Mouse (Mus musculus): ENCODE results near the gene Zfp420. TPM values are rescaled to one million over a fixed set of nuclear protein-coding genes. Genes with fewer than 3 reads are reported as not detected.
A peak's percentile ranks its signal among the peaks of the same experiment; 100 is the strongest.

Gene Zfp420
- polyA plus RNA-seq (2016; fragmentation: Nextera tagmentation; extraction: Ambion mirVana), result 3.7 and 6.3 TPM in 2 replicates

DNA sequence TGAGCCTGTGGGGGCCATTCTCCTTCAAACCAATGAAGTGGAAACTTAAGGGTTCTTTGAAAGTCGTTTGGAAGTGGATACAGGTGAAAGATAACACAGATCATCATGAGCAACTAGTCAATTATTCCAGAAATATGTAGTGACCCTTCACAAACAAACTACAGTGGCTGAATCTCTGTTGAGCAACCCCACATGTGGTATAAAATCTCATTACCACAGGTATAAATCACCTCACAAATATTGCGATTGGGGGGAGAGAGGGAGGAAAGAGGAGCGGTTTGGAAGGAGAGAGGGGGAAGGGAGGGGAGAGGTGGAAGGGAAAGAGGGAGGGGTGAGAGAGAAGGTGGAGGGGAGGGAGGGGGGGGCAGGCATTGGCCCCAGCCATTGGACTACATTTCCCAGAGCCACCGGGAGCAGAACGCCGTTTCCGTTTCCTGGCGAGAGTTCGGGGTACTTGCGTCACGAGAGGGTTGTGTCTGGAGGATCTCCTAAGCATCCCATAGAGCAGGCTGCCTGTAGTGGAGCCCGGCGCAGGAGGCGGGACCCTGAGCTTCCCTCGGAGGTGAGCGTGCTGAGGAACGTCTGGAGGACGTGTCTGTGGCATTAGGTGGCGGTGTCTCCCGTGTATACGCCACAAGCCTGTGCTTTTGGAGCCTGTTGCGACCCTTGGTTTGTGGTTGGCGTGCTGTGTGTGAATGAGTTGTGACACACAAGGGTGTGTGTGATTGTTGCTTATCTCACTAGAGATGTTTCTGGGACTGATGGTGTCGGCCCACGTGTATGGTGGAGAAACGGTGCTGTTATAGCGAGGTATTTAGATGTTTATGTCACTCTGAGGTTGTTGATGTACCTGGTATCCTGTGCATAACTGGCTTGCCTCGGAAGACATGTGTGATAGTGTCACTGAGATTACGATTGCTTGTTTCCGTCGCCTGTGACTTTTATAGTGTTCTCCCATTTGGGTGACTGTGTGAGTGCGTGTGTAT lies at the start of gene Zfp420:
Zfp420 (plus strand) TSS at position 448 of the 986 bp plus-strand sequence.
- Histone ChIP-seq H3K27ac (peak within 1 kb of the TSS; percentile 80; the same call in 1 of the 2 replicates), H3K36me3 (peaks cover 5% of the 10 kb centered on the region), H3K4me1 (no peaks in the 10 kb centered on the region), H3K27me3 (ENCODE audit: insufficient read depth, poor library complexity, severe bottlenecking) (no peaks in the 10 kb centered on the region), H3K4me3 (peak within 1 kb of the TSS; percentile 69), H3K9me3 (no peaks in the 10 kb centered on the region; the same call in 1 of the 2 replicates)
- DNase-seq (ENCODE audit: low spot score), result peak; percentile 97
- WGBS, result 6% methylated on average over 32 of the region's 32 CpGs

- no peaks in the 10 kb centered on the region for H3K27me3 ChIP-seq (ENCODE audit: insufficient read depth, poor library complexity, severe bottlenecking)
- WGBS, result 89% methylated on average over 1 of the region's 1 CpGs
- no peaks in the 10 kb centered on the region for H3K36me3 ChIP-seq
- H3K27ac ChIP-seq, result no peak overlapping the region
- H3K4me1 ChIP-seq, result peaks cover 12% of the 10 kb centered on the region
- no peak overlapping the region for H3K4me3 ChIP-seq
- no peaks in the 10 kb centered on the region for H3K9me3 ChIP-seq
- no peak for DNase-seq (ENCODE audit: low spot score)
These were observed 47.5 kb upstream of the Zfp420 start for GRCm38 (mm10) chr7:29812244-29812643.

- Histone ChIP-seq H3K4me3 (no peak overlapping the region), H3K4me1 (peaks cover 18% of the 10 kb centered on the region)
These were observed 45.4 kb upstream of the Zfp420 start for GRCm38 (mm10) chr7:29814381-29814780.

GRCm38 (mm10) chr7:29815061-29815784 lies 44.6 kb upstream of the Zfp420 start:
- peak overlapping the region; percentile 83 for H3K4me3 ChIP-seq
- no peak for DNase-seq (ENCODE audit: low spot score)
- 5% methylated on average over 12 of the region's 12 CpGs for WGBS
- peak overlapping the region; percentile 89 for H3K27ac ChIP-seq
- H3K9me3 ChIP-seq, result no peaks in the 10 kb centered on the region
- H3K4me1 ChIP-seq, result peaks cover 19% of the 10 kb centered on the region
- no peaks in the 10 kb centered on the region for H3K27me3 ChIP-seq (ENCODE audit: insufficient read depth, poor library complexity, severe bottlenecking)
- H3K36me3 ChIP-seq, result 0 out of 2 replicates have a peak, but pooled peaks cover 3% of the 10 kb centered on the region

More at GRCm38 (mm10) chr7:29814381-29814780, 45.4 kb upstream of the Zfp420 start:
- Histone ChIP-seq H3K27ac (no peak overlapping the region), H3K36me3 (0 out of 2 replicates have a peak, but pooled peaks cover 3% of the 10 kb centered on the region), H3K9me3 (no peaks in the 10 kb centered on the region), H3K27me3 (ENCODE audit: insufficient read depth, poor library complexity, severe bottlenecking) (no peaks in the 10 kb centered on the region)
- no peak for DNase-seq (ENCODE audit: low spot score)
- 89% methylated on average over 2 of the region's 2 CpGs for WGBS

GRCm38 (mm10) chr7:29815910-29816429 lies 43.8 kb upstream of the Zfp420 start, which contains the start of gene Zfp790:
Gene Zfp790, plus strand, starts transcription at chr7:29816114.
- WGBS, result under 1% methylated on average over 26 of the region's 26 CpGs

GRCm38 (mm10) chr7:29818619-29819254 lies 41.0 kb upstream of the Zfp420 start:
- H3K36me3 ChIP-seq, result peaks cover 30% of the 10 kb centered on the region
- no peaks in the 10 kb centered on the region for H3K9me3 ChIP-seq
- peaks cover 19% of the 10 kb centered on the region for H3K4me1 ChIP-seq
- peak overlapping the region; percentile 74 for H3K27ac ChIP-seq
- H3K4me3 ChIP-seq, result peak overlapping the region; percentile 71
- 3% methylated on average over 12 of the region's 12 CpGs for WGBS
- H3K27me3 ChIP-seq (ENCODE audit: insufficient read depth, poor library complexity, severe bottlenecking), result no peaks in the 10 kb centered on the region
- peak; percentile 90 for DNase-seq (ENCODE audit: low spot score)

More at GRCm38 (mm10) chr7:29815910-29816429, 43.8 kb upstream of the Zfp420 start, which contains the start of gene Zfp790:
- Histone ChIP-seq H3K36me3 (peaks cover 5% of the 10 kb centered on the region; the same call in 1 of the 2 replicates), H3K27me3 (ENCODE audit: insufficient read depth, poor library complexity, severe bottlenecking) (no peaks in the 10 kb centered on the region), H3K9me3 (no peaks in the 10 kb centered on the region), H3K27ac (peak within 1 kb of the TSS; percentile 89), H3K4me1 (peaks cover 19% of the 10 kb centered on the region), H3K4me3 (peak within 1 kb of the TSS; percentile 83)
- peak; percentile 98 for DNase-seq (ENCODE audit: low spot score)

DNA sequence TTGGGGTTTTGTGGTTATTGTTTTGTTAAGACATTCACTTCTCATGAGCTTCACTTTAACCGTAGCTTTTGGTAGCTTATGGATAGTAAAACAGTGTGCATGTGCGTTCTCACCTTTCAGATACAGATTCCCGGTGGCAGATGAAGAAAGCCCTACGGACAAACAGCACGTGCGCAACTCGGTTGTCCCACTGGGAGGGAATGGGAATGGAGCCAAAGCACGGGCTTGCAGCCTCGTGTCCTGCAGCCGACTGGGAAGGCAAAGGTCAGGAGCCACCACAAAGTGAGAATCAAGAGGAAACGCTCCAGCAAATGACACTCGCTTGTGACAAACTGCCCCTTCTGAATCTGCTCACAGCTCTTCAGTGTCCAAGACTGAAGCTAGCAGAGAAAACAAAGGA lies 31.8 kb upstream of the Zfp420 start:
- no peak overlapping the region for H3K4me3 ChIP-seq
- H3K4me1 ChIP-seq, result no peaks in the 10 kb centered on the region
- no peaks in the 10 kb centered on the region for H3K27me3 ChIP-seq (ENCODE audit: insufficient read depth, poor library complexity, severe bottlenecking)
- H3K36me3 ChIP-seq, result peaks cover 80% of the 10 kb centered on the region
- WGBS, result 91% methylated on average over 12 of the region's 12 CpGs
- H3K27ac ChIP-seq, result no peak overlapping the region
- H3K9me3 ChIP-seq, result 0 out of 2 replicates have a peak, but pooled peaks cover 5% of the 10 kb centered on the region
- DNase-seq (ENCODE audit: low spot score), result no peak

DNA sequence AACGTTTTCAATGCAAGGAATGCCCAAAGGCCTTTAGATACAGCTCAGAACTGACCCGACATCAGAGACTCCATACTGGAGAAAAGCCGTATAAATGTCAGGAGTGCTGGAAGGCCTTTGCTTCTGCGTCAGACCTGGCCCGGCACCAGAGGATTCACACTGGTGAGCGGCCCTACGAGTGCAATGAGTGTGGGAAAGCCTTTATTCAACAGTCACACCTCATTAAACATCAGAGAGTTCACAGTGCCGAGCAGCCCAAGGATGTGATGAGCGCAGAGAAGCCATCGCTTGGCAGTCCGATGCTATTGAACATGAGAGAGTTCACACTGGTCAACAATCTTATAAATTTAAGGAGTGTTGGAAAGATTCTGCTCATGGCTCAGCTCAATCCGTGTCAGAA lies 30.0 kb upstream of the Zfp420 start:
- Histone ChIP-seq H3K4me1 (no peaks in the 10 kb centered on the region), H3K9me3 (0 out of 2 replicates have a peak, but pooled peaks cover 5% of the 10 kb centered on the region), H3K4me3 (no peak overlapping the region), H3K36me3 (peaks cover 74% of the 10 kb centered on the region), H3K27me3 (ENCODE audit: insufficient read depth, poor library complexity, severe bottlenecking) (no peaks in the 10 kb centered on the region), H3K27ac (no peak overlapping the region)
- DNase-seq (ENCODE audit: low spot score), result no peak
- 93% methylated on average over 12 of the region's 12 CpGs for WGBS

DNA sequence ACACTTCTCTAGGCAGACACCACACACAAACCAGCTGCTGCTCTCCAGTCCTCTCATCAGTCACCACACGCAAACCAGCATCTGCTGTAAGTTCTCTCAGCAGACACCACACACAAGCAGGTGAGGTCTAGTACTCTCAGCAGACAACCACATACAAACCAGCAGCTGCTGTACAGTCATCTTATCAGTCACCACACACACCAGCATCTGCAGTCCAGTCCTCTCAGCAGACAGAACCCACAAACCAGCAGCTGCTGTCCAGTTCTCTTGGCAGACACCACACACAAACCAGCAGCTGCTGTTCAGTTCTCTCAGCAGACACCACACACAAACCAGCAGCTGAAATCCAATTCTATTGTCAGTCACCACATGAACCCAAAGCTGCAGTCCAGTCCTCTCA lies 23.0 kb upstream of the Zfp420 start:
- H3K27me3 ChIP-seq (ENCODE audit: insufficient read depth, poor library complexity, severe bottlenecking), result no peaks in the 10 kb centered on the region
- no peaks in the 10 kb centered on the region for H3K4me1 ChIP-seq
- H3K27ac ChIP-seq, result no peak overlapping the region
- H3K9me3 ChIP-seq, result no peaks in the 10 kb centered on the region
- no peak overlapping the region for H3K4me3 ChIP-seq
- H3K36me3 ChIP-seq, result peaks cover 16% of the 10 kb centered on the region
- DNase-seq (ENCODE audit: low spot score), result no peak
- 95% methylated on average over 1 of the region's 1 CpGs for WGBS

- H3K4me1 ChIP-seq, result no peaks in the 10 kb centered on the region
- H3K9me3 ChIP-seq, result no peaks in the 10 kb centered on the region
- no peak for DNase-seq (ENCODE audit: low spot score)
- no peak overlapping the region for H3K4me3 ChIP-seq
- H3K36me3 ChIP-seq, result peaks cover 7% of the 10 kb centered on the region; the same call in 1 of the 2 replicates
- no peak overlapping the region for H3K27ac ChIP-seq
- 87% methylated on average over 3 of the region's 3 CpGs for WGBS
- no peaks in the 10 kb centered on the region for H3K27me3 ChIP-seq (ENCODE audit: insufficient read depth, poor library complexity, severe bottlenecking)
These were observed 20.5 kb upstream of the Zfp420 start for GRCm38 (mm10) chr7:29839256-29839655.

DNA sequence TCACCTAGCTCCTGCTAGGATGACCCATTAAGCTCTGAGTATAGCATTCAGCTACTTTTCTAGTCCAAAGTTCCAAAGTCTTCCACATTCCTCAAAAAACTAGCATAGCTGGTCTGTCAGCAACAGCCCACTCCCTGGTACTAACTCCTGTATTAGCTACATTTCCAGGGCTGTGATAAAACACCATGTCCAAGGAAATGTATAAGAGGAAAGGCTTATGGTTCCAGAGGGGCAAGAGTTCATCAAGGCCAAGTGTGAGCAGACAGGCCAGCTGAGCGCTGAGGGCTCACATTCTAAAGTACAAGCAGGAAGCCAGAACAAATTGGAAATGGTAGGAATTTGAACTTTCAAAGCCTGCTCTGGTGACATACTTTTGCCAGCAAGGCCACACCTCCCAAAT lies 17.7 kb upstream of the Zfp420 start:
- no peaks in the 10 kb centered on the region for H3K9me3 ChIP-seq
- no peak overlapping the region for H3K27ac ChIP-seq
- peaks cover 30% of the 10 kb centered on the region for H3K36me3 ChIP-seq
- DNase-seq (ENCODE audit: low spot score), result no peak
- no peaks in the 10 kb centered on the region for H3K27me3 ChIP-seq (ENCODE audit: insufficient read depth, poor library complexity, severe bottlenecking)
- no peaks in the 10 kb centered on the region for H3K4me1 ChIP-seq
- no peak overlapping the region for H3K4me3 ChIP-seq
- 95% methylated on average over 1 of the region's 1 CpGs for WGBS

- 88% methylated on average over 5 of the region's 5 CpGs for WGBS
- Histone ChIP-seq H3K36me3 (peaks cover 33% of the 10 kb centered on the region), H3K4me3 (no peak overlapping the region), H3K27ac (no peak overlapping the region), H3K27me3 (ENCODE audit: insufficient read depth, poor library complexity, severe bottlenecking) (no peaks in the 10 kb centered on the region), H3K4me1 (no peaks in the 10 kb centered on the region), H3K9me3 (no peaks in the 10 kb centered on the region)
- DNase-seq (ENCODE audit: low spot score), result no peak
These were observed 15.2 kb upstream of the Zfp420 start for GRCm38 (mm10) chr7:29844616-29845015.
